Mouse (Mus musculus) liver, embryonic 13.5 days (tissue): ENCODE data around the gene Apol9b. TPM values are rescaled to one million over a fixed set of nuclear protein-coding genes. Genes with fewer than 3 reads are reported as not detected.

Experiments
- ATAC-seq: fragments of 200-750 bp; cut with Nextera tagmentation; 2 replicates; pipeline ENCODE4 v1.8.0; 2017; ENCODE audit warnings: low read depth, mild to moderate bottlenecking, moderate number of reproducible peaks, moderate library complexity
- DNase-seq: peaks from one replicate; pipeline ENCODE4 v3.0.0; 2022
- H3K27ac ChIP-seq: fragments of 300-500 bp; sonication (generic); 2 replicates; pipeline ENCODE4 v1.5.1; 2015; ENCODE audit warnings: moderate library complexity, mild to moderate bottlenecking, inconsistent platforms
- H3K27me3 ChIP-seq: fragments of 300-500 bp; sonication (generic); 2 replicates; pipeline ENCODE4 v1.6.1; 2015; ENCODE audit warnings: mild to moderate bottlenecking, inconsistent platforms
- H3K36me3 ChIP-seq: fragments of 300-500 bp; sonication (generic); 2 replicates; pipeline ENCODE4 v1.6.1; 2015; ENCODE audit warnings: mild to moderate bottlenecking, inconsistent platforms
- H3K4me1 ChIP-seq: fragments of 300-500 bp; sonication (generic); replicated peaks from 2 replicates; pipeline ENCODE4 v1.6.1; 2015; ENCODE audit warnings: inconsistent platforms
- H3K4me2 ChIP-seq: fragments of 300-500 bp; sonication (generic); 2 replicates; pipeline ENCODE4 v1.6.1; 2015; ENCODE audit warnings: inconsistent platforms, mild to moderate bottlenecking, moderate library complexity
- H3K4me3 ChIP-seq: fragments of 300-500 bp; sonication (generic); replicated peaks from 2 replicates; pipeline ENCODE4 v1.5.1; 2015; ENCODE audit warnings: mild to moderate bottlenecking, inconsistent platforms
- H3K9ac ChIP-seq: fragments of 300-500 bp; sonication (generic); 2 replicates; pipeline ENCODE4 v1.6.1; 2015; ENCODE audit warnings: mild to moderate bottlenecking, inconsistent platforms
- H3K9me3 ChIP-seq: fragments of 300-500 bp; sonication (generic); replicated peaks from 2 replicates; pipeline ENCODE4 v1.6.1; 2016; ENCODE audit warnings: inconsistent platforms
- WGBS: fragments of 180-500 bp; shearing (Covaris S2); methylation state at CpG from one replicate; pipeline ENCODE4 v1.1.7; 2015; ENCODE audit not compliant: insufficient replicate concordance; 5-methylcytosine and 5-hydroxymethylcytosine counted together
- polyA plus RNA-seq: library from polyadenylated mRNA; unstranded; fragments of >200 nt; fragmentation: Nextera tagmentation; extraction: Ambion mirVana; gene quantifications from 2 replicates; pipeline ENCODE4 v1.2.1, GENCODE M21; 2015

Gene Apol9b
- polyA plus RNA-seq, 1 experiment from 2014 or later, result not detected

DNA sequence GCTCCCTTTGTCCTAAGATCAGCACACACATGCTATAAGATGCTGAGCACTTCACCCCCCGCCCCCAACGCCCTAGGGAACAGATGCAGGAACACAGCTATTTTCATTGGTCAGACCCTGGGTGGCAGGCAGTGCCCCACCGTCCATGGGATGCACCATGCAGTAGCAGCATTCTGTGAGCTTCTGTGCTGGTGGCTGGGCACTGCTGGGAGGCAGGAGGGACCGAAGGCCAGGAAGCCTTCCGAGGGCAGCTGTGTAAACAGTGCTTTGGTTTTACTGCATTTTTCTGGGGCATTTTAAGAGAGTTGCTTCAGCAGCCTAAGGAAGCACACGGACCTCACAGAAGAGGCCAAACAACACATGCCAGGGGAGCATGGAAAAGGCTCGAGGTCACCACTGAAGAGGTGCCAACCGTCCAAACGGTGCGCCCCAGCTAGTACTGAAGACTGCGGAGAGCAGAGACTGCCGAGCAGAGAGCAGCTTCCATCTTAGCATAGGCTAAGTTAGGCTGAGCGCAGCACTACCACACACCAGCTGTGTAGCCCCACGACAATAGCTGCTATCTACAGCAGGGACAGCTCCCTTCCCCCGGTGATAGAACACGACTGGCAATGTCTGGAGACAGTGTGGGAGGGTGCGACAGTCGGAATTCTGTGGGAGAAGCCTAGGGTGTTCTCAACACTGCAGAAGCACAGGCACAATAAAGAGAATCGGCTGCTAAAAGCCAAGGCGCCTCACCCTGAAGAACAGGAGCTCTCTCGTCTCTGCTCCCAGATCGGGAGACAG is 55.4 kb downstream of the Apol9b start:
- ATAC-seq, result no peak
- no peak overlapping the region for H3K27ac ChIP-seq
- WGBS, result 82% methylated on average over 22 of the region's 22 CpGs

DNA sequence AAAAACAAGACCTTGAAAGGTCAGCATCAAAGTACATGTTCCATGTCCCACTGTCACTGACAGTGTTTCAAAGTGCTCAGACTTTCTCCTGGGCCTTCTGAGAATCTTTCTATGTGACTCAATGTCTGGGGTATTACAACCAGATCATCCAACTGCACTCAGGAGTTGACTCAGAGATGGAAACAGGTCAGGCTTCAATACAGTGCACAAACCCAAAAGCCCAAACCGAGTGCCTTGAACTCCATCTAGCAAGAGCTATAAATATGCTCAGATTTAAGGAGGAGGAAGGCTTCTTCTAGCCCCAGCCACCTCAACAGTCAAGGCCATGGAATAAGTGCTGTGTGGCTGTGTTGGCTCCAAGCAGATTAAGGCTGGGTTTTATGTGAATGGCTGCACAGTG is 57.0 kb downstream of the Apol9b start:
- Histone ChIP-seq H3K4me1 (no peaks in the 10 kb centered on the region), H3K4me2 (no peak overlapping the region), H3K27me3 (no peaks in the 10 kb centered on the region), H3K36me3 (peaks cover 99% of the 10 kb centered on the region), H3K27ac (no peak overlapping the region), H3K9ac (no peak overlapping the region), H3K4me3 (no peak overlapping the region), H3K9me3 (no peaks in the 10 kb centered on the region)
- DNase-seq (no peak), ATAC-seq (no peak)
- 73% methylated on average over 1 of the region's 1 CpGs for WGBS

More for the DNA sequence above, 55.4 kb downstream of the Apol9b start:
- no peaks in the 10 kb centered on the region for H3K9me3 ChIP-seq
- no peak overlapping the region for H3K4me2 ChIP-seq
- H3K4me1 ChIP-seq, result no peaks in the 10 kb centered on the region
- no peak for DNase-seq
- peaks cover 99% of the 10 kb centered on the region for H3K36me3 ChIP-seq
- H3K27me3 ChIP-seq, result no peaks in the 10 kb centered on the region
- H3K9ac ChIP-seq, result no peak overlapping the region
- H3K4me3 ChIP-seq, result no peak overlapping the region

Other genes starting within 250 kb of the Apol9b start
- 0.15 and 0.38 TPM in 2 replicates for gene Apol11a, start 220.8 kb upstream of the Apol9b start, polyA plus RNA-seq
- gene Apol7c, start 195.7 kb upstream of the Apol9b start, polyA plus RNA-seq, result not detected in 2 replicates
- gene 1700025B11Rik, start 167.1 kb upstream of the Apol9b start, polyA plus RNA-seq, result not detected in 2 replicates
- not detected in 2 replicates for gene Apol10b, start 132.9 kb upstream of the Apol9b start, polyA plus RNA-seq
- gene Gm36245, start 129.8 kb upstream of the Apol9b start, polyA plus RNA-seq, result not detected in 2 replicates
- 10.6 and 12.5 TPM in 2 replicates for gene Apol11b, start 85.8 kb upstream of the Apol9b start, polyA plus RNA-seq
- gene Apol7e, start 30.2 kb upstream of the Apol9b start, polyA plus RNA-seq, result not detected in 2 replicates
- 29.8 and 34.9 TPM in 2 replicates for gene Apol8, start 28.0 kb downstream of the Apol9b start, polyA plus RNA-seq
- gene Myh9, start 113.1 kb downstream of the Apol9b start, polyA plus RNA-seq, result 18.3 and 22.2 TPM in 2 replicates
- gene Txn2, start 200.0 kb downstream of the Apol9b start, polyA plus RNA-seq, result 235 and 238 TPM in 2 replicates
- 1.0 and 1.1 TPM in 2 replicates for gene Foxred2, start 227.7 kb downstream of the Apol9b start, polyA plus RNA-seq
- 200 and 222 TPM in 2 replicates for gene Eif3d, start 241.8 kb downstream of the Apol9b start, polyA plus RNA-seq